Mouse (Mus musculus): ENCODE results near the gene Tmcc2.
"Not testable (repeated sequence)": the region's sequence is repeated elsewhere in the genome, so short reads cannot be mapped to it uniquely, and the experiment has no call there.

The Tmcc2 gene

DNA sequence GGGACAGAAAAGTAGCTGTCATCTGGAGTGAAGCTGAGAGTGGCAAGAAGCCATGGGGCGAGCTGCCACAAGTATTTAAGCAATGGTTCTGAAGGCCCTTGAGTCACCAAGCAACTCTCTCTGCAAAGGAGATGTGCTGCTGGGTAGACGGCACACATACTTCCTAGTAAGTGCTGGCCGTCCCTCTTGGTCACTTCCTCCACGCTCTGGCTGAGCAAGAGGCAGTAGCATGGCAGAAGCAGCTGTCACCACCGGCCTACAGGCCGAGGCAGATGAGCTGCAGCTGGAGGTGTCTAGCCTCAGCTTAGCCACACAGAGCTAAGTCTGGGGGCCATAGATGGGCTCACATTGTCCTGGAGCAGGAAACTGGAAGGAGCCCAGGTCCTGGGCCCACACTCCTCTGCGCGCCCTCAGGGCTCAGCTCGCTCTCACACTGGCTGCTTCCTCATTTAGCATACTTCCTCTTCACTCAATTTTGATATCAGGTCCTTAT is 20.4 kb downstream of the Tmcc2 start:
- no peak for DNase-seq (ENCODE audit: low spot score in 2 of 2)

- DNase-seq (ENCODE audit: low spot score in 2 of 2), result peak; percentile 90 to 91
Observed at GRCm38 (mm10) chr1:132367692-132368506, 23.2 kb downstream of the Tmcc2 start.

DNA sequence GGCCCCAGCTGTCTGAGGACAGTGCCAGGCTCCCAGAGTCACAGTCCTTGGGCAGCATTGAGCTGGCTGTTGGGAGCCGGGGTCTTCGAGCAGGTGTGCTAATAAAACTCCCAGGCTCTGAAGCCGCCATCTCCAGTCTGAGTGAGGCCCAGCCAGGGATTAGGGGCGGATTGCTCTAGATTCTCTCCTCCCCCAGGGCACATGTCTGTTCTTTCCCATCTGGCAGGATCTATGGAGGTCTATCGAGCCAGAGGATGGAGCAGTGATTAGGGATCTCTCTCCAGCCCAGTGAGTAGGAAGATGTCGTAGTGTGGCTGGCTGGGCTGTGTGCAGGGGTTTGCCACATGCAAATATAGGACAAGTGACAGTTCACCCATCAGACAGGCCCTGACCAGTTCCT is 24.1 kb downstream of the Tmcc2 start:
- no peak for DNase-seq (ENCODE audit: low spot score in 2 of 2)

DNA sequence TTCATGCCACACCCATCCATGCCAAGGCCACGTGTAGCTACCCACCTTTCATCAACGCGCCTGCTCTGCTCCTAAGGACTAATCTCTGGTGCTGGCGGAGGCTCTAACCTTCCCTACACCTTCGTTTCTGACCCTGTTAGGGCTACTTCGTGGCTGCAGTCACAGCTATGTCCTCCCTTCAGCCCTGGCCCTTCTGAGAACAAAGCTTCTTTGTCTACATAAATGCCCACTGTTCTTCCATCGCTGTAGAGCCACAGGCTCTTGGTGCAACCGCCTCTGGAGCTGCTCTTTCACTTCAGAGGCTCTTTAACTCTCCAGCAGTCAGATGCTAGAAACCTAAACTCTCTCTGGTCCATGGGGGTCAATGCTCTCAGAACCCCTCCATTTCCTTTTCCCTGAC is 24.8 kb downstream of the Tmcc2 start:
- DNase-seq (ENCODE audit: low spot score in 2 of 2), result no peak

DNA sequence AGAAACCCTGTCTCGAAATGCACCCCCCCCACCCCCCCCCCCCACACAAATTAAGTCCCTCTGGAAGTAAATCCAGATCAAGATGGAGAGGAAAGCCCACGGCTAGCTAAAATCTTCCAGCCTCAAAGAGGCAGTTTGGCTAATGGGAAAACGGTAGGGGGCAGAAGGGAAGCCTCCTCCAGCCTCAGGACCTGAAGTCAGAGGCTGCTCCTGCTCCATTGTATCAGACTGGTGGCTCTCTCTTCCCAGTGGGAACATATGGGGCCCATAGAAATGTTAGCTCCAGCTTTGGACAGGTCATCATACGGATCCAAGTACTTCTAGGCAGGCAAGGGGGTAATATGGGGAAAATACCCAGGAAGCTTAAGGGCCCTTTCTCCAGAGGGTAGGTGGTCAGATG is 25.4 kb downstream of the Tmcc2 start:
- no peak for DNase-seq (ENCODE audit: low spot score in 2 of 2)

DNA sequence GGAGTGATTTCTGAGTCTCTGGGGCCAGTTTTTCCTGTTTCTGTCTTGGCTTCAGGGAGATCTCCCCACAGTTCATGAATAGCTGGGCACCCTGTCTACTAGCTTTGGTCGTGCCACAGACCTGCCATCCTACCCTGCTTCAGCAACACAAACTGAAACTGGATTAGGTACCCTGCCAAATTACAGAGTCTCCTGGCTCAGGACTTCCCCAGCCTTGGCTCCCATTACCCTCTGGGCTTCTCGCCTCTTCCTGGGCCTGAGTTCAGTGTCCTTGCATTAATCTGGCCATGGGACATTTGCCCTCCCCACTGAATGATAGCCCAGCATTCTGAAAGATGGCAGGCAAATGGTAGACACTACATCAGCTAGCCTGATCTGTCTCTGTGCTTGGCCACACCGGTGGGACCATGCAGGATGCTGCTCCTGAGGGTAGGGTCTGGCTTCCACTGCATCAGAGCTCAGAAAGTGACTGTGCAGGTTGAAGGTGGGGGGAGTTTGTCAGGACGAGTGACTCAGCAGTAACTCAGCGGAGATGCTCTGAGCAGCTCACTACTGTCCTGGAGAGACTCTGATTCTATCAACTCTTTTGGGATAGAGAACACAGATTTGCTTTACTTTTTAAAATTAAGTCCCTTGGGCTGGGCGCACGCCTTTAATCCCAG is 26.1 kb downstream of the Tmcc2 start:
- no peak for DNase-seq (ENCODE audit: low spot score in 2 of 2)

DNA sequence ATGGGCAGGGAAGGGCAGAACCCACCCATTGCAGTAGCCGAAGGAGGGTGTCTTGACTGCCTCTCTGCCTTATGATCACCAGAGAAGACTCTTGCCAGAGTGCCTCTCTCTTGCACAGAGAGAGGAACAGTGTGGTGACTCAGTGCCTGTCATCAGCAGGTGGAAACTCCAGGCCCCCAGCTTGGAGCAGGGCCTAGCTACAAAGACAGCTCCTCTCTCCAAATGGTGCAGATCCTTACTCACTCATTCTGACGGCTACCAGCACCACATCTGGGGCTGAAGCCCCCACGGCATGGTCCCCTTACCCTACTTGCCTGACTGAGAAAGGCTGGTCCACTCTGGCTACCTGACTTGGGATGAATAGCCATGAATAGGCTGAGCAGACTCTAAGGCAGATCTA is 26.7 kb downstream of the Tmcc2 start:
- no peak for DNase-seq (ENCODE audit: low spot score in 2 of 2)

GRCm38 (mm10) chr1:132361959-132362358 is 29.1 kb downstream of the Tmcc2 start:
- DNase-seq (ENCODE audit: low spot score in 2 of 2), result no peak

DNA sequence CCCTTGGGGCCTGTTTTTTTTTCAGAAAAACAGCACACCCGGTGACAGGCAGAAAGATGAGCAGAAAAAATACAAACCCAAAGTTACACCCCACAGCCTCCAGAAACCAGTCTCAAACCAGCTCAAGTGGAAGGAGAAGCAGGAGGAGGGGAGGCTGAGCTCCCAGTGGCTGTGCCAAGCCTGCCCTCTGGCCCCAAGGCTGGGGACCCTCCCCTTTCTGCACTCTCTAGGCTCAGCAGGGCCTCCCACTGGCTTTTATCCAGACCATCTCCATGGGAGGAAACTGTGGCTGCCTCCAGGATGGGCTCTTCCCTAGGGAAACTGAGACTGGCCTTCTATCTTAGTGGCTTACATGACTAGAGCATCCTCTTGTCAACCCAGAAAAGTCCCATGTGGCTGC is 34.2 kb downstream of the Tmcc2 start:
- no peak for DNase-seq (ENCODE audit: low spot score in 2 of 2)

GRCm38 (mm10) chr1:132355841-132356242 is 35.2 kb downstream of the Tmcc2 start:
- DNase-seq (ENCODE audit: low spot score in 2 of 2), result peak; percentile 89 to 91

GRCm38 (mm10) chr1:132355162-132355601 is 35.9 kb downstream of the Tmcc2 start:
- no peak for DNase-seq (ENCODE audit: low spot score in 2 of 2)

- no peak for DNase-seq (ENCODE audit: low spot score in 2 of 2)
Observed at GRCm38 (mm10) chr1:132354234-132354633, 36.8 kb downstream of the Tmcc2 start.

- DNase-seq (ENCODE audit: low spot score in 2 of 2), result no peak
Observed at GRCm38 (mm10) chr1:132353389-132353788, 37.7 kb downstream of the Tmcc2 start.

GRCm38 (mm10) chr1:132351058-132351457 is 40.0 kb downstream of the Tmcc2 start:
- no peak for DNase-seq (ENCODE audit: low spot score in 2 of 2)

DNA sequence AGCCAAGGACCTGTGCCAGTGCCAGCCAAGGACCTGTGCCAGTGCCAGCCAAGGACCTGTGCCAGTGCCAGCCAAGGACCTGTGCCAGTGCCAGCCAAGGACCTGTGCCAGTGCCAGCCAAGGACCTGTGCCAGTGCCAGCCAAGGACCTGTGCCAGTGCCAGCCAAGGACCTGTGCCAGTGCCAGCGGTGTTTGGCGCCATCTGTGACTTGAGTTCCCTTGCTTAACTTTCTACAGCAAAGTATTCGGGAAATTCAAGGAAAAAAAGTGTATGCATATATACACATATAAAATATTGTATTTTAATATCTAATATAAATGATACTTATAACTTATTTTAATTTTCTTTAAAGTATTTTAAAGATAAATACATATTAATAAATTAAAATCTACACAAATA is 41.5 kb downstream of the Tmcc2 start:
- not testable (repeated sequence) for DNase-seq (ENCODE audit: low spot score in 2 of 2)

GRCm38 (mm10) chr1:132349049-132349448 is 42.0 kb downstream of the Tmcc2 start:
- DNase-seq (ENCODE audit: low spot score in 2 of 2), result not testable (repeated sequence)

- no peak for DNase-seq (ENCODE audit: low spot score in 2 of 2)
Observed at GRCm38 (mm10) chr1:132348401-132348800, 42.7 kb downstream of the Tmcc2 start.

- DNase-seq (ENCODE audit: low spot score in 2 of 2), result no peak
Observed at GRCm38 (mm10) chr1:132346951-132347350, 44.1 kb downstream of the Tmcc2 start.

DNA sequence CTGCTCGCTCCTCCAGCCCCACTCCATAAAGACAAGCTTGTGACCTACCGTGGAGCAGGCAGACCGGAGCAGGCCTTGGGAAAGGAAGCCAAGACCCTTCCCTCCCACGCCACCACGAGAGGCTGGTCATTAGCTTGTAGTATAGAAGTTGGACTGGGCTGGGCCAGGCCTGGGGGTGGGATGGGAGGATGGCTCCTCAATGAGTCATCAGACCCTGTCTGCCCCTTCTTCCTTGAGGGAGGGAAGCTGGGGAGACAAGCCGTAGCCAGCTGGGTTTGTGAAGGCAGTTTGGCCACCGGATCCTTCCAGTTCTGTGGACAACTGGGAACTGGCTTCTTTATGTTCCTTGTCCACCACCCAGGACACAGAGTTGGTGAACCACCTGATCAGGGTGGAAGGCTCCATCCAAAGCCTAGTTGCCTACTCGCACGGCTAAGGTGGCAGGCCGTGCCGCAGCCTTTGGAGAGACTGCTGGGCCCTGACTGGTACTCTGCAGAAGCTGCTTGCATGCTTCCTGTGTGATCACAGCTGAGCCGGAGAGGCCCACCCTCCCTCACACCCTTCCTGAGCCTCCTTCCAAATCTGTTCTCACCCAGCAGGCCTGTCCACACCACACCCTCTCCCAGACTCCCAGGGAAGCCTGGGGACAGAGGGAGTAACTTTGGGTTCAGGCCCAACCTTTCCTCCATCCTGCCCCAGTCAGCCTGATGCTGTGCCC is 44.8 kb downstream of the Tmcc2 start:
- no peak for DNase-seq (ENCODE audit: low spot score in 2 of 2)

DNA sequence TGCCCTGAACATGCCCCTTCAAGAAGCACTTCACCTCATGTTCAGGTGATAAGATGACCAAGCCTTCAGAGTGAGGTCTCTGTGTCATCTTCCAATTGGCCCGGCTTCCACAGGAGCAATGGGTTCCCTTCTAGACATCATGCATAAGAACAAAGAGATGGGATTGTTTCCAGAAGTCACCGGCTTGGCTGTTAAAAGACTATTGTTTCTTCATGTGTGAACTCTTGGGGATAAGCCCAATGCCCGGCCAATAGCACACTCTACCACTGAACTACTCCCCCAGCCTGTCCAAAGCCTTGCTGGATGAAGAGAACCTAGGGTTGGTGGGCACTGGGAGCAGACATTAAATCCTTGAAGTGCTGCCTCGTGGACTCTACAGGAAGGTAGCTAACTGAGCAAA is 45.6 kb downstream of the Tmcc2 start:
- no peak for DNase-seq (ENCODE audit: low spot score in 2 of 2)

- DNase-seq (ENCODE audit: low spot score in 2 of 2), result no peak
Observed at GRCm38 (mm10) chr1:132343656-132344055, 47.4 kb downstream of the Tmcc2 start.

GRCm38 (mm10) chr1:132343191-132343590 is 47.9 kb downstream of the Tmcc2 start:
- DNase-seq (ENCODE audit: low spot score in 2 of 2), result no peak
